Mouse (Mus musculus) neutrophil, adult 5-6 weeks (primary cell): ENCODE measurements around the gene Lmo7. TPM values are rescaled to one million over a fixed set of nuclear protein-coding genes. Genes with fewer than 3 reads are reported as not detected.

Experiments
- ATAC-seq: fragments of 151-379, 151-347 bp; 2 replicates; pipeline ENCODE4 v1.8.0; 2017; ENCODE audit warnings: mild to moderate bottlenecking, moderate TSS enrichment; ENCODE audit not compliant: insufficient number of reproducible peaks, poor library complexity, low FRiP score, severe bottlenecking; ENCODE audit errors: extremely low read depth
- total RNA-seq: library from RNA; stranded (forward); fragments of 200-1000 nt; gene quantifications from 2 replicates; pipeline ENCODE4 v1.2.3, GENCODE M21; 2017

The Lmo7 gene
- total RNA-seq, 1 experiment from 2014 or later, result 1.0 TPM

- ATAC-seq, result no peak
Observed at GRCm38 (mm10) chr14:101859305-101859886, 129.6 kb downstream of the Lmo7 start.

GRCm38 (mm10) chr14:101862088-101862487 lies 132.3 kb downstream of the Lmo7 start:
- no peak for ATAC-seq

GRCm38 (mm10) chr14:101867071-101867733 lies 137.4 kb downstream of the Lmo7 start:
- no peak for ATAC-seq

- no peak for ATAC-seq
Observed at GRCm38 (mm10) chr14:101869145-101869544, 139.4 kb downstream of the Lmo7 start.

GRCm38 (mm10) chr14:101869661-101870060 lies 139.9 kb downstream of the Lmo7 start:
- no peak for ATAC-seq

GRCm38 (mm10) chr14:101870171-101870902 lies 140.6 kb downstream of the Lmo7 start:
- no peak for ATAC-seq

GRCm38 (mm10) chr14:101872846-101873245 lies 143.1 kb downstream of the Lmo7 start:
- no peak for ATAC-seq

- no peak for ATAC-seq
Observed at GRCm38 (mm10) chr14:101878346-101879049, 148.7 kb downstream of the Lmo7 start.

- no peak for ATAC-seq
Observed at GRCm38 (mm10) chr14:101879050-101879694, 149.4 kb downstream of the Lmo7 start.

GRCm38 (mm10) chr14:101882966-101883365 lies 153.2 kb downstream of the Lmo7 start:
- ATAC-seq, result no peak

- ATAC-seq, result no peak
Observed at GRCm38 (mm10) chr14:101883787-101884186, 154.0 kb downstream of the Lmo7 start.

- ATAC-seq, result no peak
Observed at GRCm38 (mm10) chr14:101886320-101886719, 156.6 kb downstream of the Lmo7 start.

- ATAC-seq, result no peak
Observed at GRCm38 (mm10) chr14:101891903-101892448, 162.2 kb downstream of the Lmo7 start.

GRCm38 (mm10) chr14:101892496-101892895 lies 162.7 kb downstream of the Lmo7 start:
- no peak for ATAC-seq

- ATAC-seq, result no peak
Observed at GRCm38 (mm10) chr14:101893215-101893614, 163.5 kb downstream of the Lmo7 start.

GRCm38 (mm10) chr14:101898250-101898649 lies 168.5 kb downstream of the Lmo7 start:
- no peak for ATAC-seq

GRCm38 (mm10) chr14:101901496-101901895 lies 171.7 kb downstream of the Lmo7 start:
- no peak for ATAC-seq

GRCm38 (mm10) chr14:101901976-101902375 lies 172.2 kb downstream of the Lmo7 start:
- ATAC-seq, result no peak

GRCm38 (mm10) chr14:101903722-101904121 lies 174.0 kb downstream of the Lmo7 start:
- no peak for ATAC-seq
